ENCODE assay signal across 7 mouse cellular contexts in genomic region chr2:121007925-121008663, GRCm38 (mm10). TPM values are rescaled to one million over a fixed set of nuclear protein-coding genes. Genes with fewer than 3 reads are reported as not detected.
DNase-seq lines count a peak whose midpoint lies in the region; ATAC-seq lines count a peak whose summit lies in the region.

TSS of gene Ccndbp1 (plus strand) at chr2:121008403.

- intact Hi-C loops in gastrocnemius, postnatal 36 days (cut with DNase I) = no loop called here
- intact Hi-C loops in left cerebral cortex, postnatal 25 days (cut with DNase I) = no loop called here

- no peaks in the 10 kb centered on the region for H3K9me3 ChIP-seq in intestine, embryonic 15.5 days
- no peaks in the 10 kb centered on the region for H3K9me3 ChIP-seq in midbrain, embryonic 10.5 days (replicated peaks)

- no peaks in the 10 kb centered on the region for H3K27me3 ChIP-seq in intestine, embryonic 15.5 days (replicated peaks)
- no peaks in the 10 kb centered on the region for H3K27me3 ChIP-seq in midbrain, embryonic 10.5 days (ENCODE audit: low read depth, poor library complexity, severe bottlenecking)

- H3K4me1 ChIP-seq in intestine, embryonic 15.5 days (replicated peaks) = peaks cover 7% of the 10 kb centered on the region; the same call in 1 of the 2 replicates
- H3K4me1 ChIP-seq in midbrain, embryonic 10.5 days = peaks cover 15% of the 10 kb centered on the region

- peak within 1 kb of the TSS; percentile 62 for H3K9ac ChIP-seq in intestine, embryonic 15.5 days

- H3K36me3 ChIP-seq in intestine, embryonic 15.5 days = peaks cover 4% of the 10 kb centered on the region; the same call in 1 of the 2 replicates
- peaks cover 19% of the 10 kb centered on the region for H3K36me3 ChIP-seq in midbrain, embryonic 10.5 days

- ATAC-seq in intestine, embryonic 15.5 days = peak; percentile 99

- WGBS in intestine, embryonic 15.5 days = 1% methylated on average over 34 of the region's 34 CpGs
- WGBS in midbrain, embryonic 10.5 days = 2% methylated on average over 34 of the region's 34 CpGs

- H3K4me3 ChIP-seq in intestine, embryonic 15.5 days (replicated peaks) = peak within 1 kb of the TSS; percentile 85
- peak within 1 kb of the TSS; percentile 86 for H3K4me3 ChIP-seq in midbrain, embryonic 10.5 days

- peak; percentile 95 for DNase-seq in adrenal gland, adult 2 months
- peak; percentile 84 for DNase-seq in embryo, embryonic 11.5 days (ENCODE audit: low read depth, low spot score)
- DNase-seq in gastrocnemius, postnatal 36 days = peak; percentile 85 to 89
- peak; percentile 82 to 88 for DNase-seq in left cerebral cortex, postnatal 25 days (ENCODE audit: low spot score in 2 of 2)
- DNase-seq in midbrain, embryonic 10.5 days (ENCODE audit: low spot score) = peak; percentile 92
- DNase-seq in right cerebral cortex, postnatal 4 days = peak; percentile 83

- H3K4me2 ChIP-seq in intestine, embryonic 15.5 days (replicated peaks) = peak within 1 kb of the TSS; percentile 73

- 0 out of 2 replicates have a peak within 1 kb of the TSS, but pooled peaks have one; percentile 27 for H3K27ac ChIP-seq in intestine, embryonic 15.5 days
- H3K27ac ChIP-seq in midbrain, embryonic 10.5 days (replicated peaks) = peak within 1 kb of the TSS; percentile 80

RNA-seq across cellular contexts. Expression of gene Ccndbp1, which starts in this region (rescaled TPM):
- total RNA-seq in adrenal gland, adult 2 months (2021) = 10 to 100 TPM; 43.7 to 44.8 TPM
- polyA plus RNA-seq in adrenal gland, adult 2 months (2012; rRNA removed) = 9.7 and 13.7 TPM in 2 replicates
- total RNA-seq in gastrocnemius, postnatal 36 days (2021) = 10 to 100 TPM; 16.5 to 19.3 TPM
- polyA plus RNA-seq in intestine, embryonic 15.5 days (2015; fragmentation: Nextera tagmentation; extraction: Ambion mirVana) = 32.6 and 32.8 TPM in 2 replicates
- 10 to 100 TPM; 54.9 to 56.9 TPM for total RNA-seq in left cerebral cortex, postnatal 25 days (2021)
- polyA plus RNA-seq in midbrain, embryonic 10.5 days (2016; fragmentation: Nextera tagmentation; extraction: Ambion mirVana) = 34.4 and 44.9 TPM in 2 replicates

Comparison
In these comparisons a context has a peak if more than half of its experiments do, and no peak if none do; other contexts are left out.
1. Peak in every context shown above with its lines: DNase-seq, ATAC-seq, H3K4me3 ChIP-seq and H3K27ac ChIP-seq.